Mouse (Mus musculus) heart, adult 2 months (tissue): ENCODE data around the gene Slc22a15.

Experiments
- EP300 ChIP-seq: fragments of 200-500 bp; IDR thresholded peaks from 2 replicates; pipeline ENCODE4 v1.6.1; 2011; ENCODE audit warnings: low read depth, low read length, control low read depth; ENCODE audit not compliant: insufficient read depth
- POLR2A ChIP-seq: fragments of 200-500 bp; IDR thresholded peaks from 2 replicates; pipeline ENCODE4 v1.6.1; 2011; ENCODE audit warnings: mild to moderate bottlenecking, low read depth, low read length, control low read depth; ENCODE audit not compliant: insufficient read depth

GRCm38 (mm10) chr3:101902344-101902743 is 21.9 kb downstream of the Slc22a15 start:
- TF ChIP-seq EP300 (no peak), POLR2A (no peak)
